Comparison of ENCODE assay signal across 31 mouse cellular contexts in the genomic region with DNA sequence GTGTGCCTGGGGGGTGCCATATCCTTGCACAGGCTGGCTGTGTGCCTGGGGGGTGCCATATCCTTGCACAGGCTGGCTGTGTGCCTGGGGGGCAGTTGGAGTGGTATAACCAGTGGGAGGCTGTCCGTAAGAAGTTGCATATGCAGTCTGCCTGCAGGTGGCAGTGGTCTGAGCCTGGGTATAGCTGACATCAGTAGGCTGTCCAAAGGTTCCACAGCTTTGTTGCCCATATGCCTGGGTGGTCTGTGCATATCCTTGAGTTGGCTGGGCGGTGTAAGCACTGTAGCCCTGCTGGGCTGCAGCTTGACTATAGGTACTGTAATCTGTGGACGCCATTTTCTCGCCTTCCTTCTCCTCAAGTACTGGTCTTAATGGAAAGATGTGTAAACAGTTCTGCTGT. TPM values are rescaled to one million over a fixed set of nuclear protein-coding genes. Genes with fewer than 3 reads are reported as not detected.
DNase-seq lines count a peak whose midpoint lies in the region; ATAC-seq and TF ChIP-seq lines count a peak whose summit lies in the region.
"Not testable (repeated sequence)": the region's sequence is repeated elsewhere in the genome, so short reads cannot be mapped to it uniquely, and the experiment has no call there.
"Had no signal": no experiment of that assay in that cellular context is flagged by ENCODE, and none has a peak within 500 bp of the region (broad histone marks: within the 10 kb centered on the region; RNA-seq: fewer than 3 reads in every experiment).

No protein-coding gene starts in this region.

- 0 out of 2 replicates have a peak, but pooled peaks have one; percentile 7 for TF ChIP-seq CTCF in heart, adult 2 months (IDR thresholded peaks at IDR 0.05)
- peak; percentile 24; the same call in 1 of the 2 replicates for TF ChIP-seq CTCF in liver, postnatal 0 days (IDR thresholded peaks at IDR 0.05; ENCODE audit: low read depth)

- not testable (repeated sequence) for H3K27ac ChIP-seq in heart, adult 2 months; liver, postnatal 0 days (ENCODE audit: low read depth)

- not testable (repeated sequence) for H3K9me3 ChIP-seq in liver, postnatal 0 days (ENCODE audit: low read length)

- WGBS in heart, adult 2 months, result 90% methylated on average over 4 of the region's 4 CpGs
- WGBS in liver, postnatal 0 days (ENCODE audit: insufficient replicate concordance), result 83% methylated on average over 4 of the region's 4 CpGs

- intact Hi-C loops in heart, adult 2 months (cut with DNase I), result not testable (repeated sequence)

- H3K9ac ChIP-seq in heart, adult 2 months (ENCODE audit: low read depth, low read length); liver, postnatal 0 days (replicated peaks): not testable (repeated sequence)

- DNase-seq in CD4-positive, CD25-positive, alpha-beta regulatory T cell, adult 2 months (ENCODE audit: low read depth, low spot score), result peak; percentile 22
- peak; percentile 74 for DNase-seq in R1 (ENCODE audit: low read depth, low spot score)
- not testable (repeated sequence) for DNase-seq in heart, adult 2 months; liver, postnatal 0 days
- peak; percentile 20 for DNase-seq in kidney, adult 9 months
- DNase-seq in splenic B cell, adult 2 months (ENCODE audit: low read depth, low spot score), result peak; percentile 43

- not testable (repeated sequence) for H3K4me3 ChIP-seq in heart, adult 2 months; liver, postnatal 0 days (ENCODE audit: low read depth, low read length)

- not testable (repeated sequence) for TF ChIP-seq POLR2A in heart, adult 2 months (IDR thresholded peaks at IDR 0.05; ENCODE audit: insufficient read depth, low read depth, low read length)

- not testable (repeated sequence) for H3K4me1 ChIP-seq in heart, adult 2 months (ENCODE audit: control insufficient read depth, insufficient read depth, low read length); liver, postnatal 0 days (ENCODE audit: insufficient read depth)

- H3K27me3 ChIP-seq in heart, adult 2 months (ENCODE audit: control insufficient read depth, insufficient read depth, low read length); liver, postnatal 0 days (ENCODE audit: insufficient read depth, low read length); splenic B cell, adult 2 months (ENCODE audit: control insufficient read depth, insufficient read depth, low read length, poor library complexity, severe bottlenecking): not testable (repeated sequence)

- H3K79me2 ChIP-seq in heart, adult 2 months (replicated peaks; ENCODE audit: control insufficient read depth, insufficient read depth, low read length), result not testable (repeated sequence)

- H3K4me2 ChIP-seq in liver, postnatal 0 days (ENCODE audit: low read depth, low read length), result not testable (repeated sequence)

- TF ChIP-seq EP300 in heart, adult 2 months (IDR thresholded peaks at IDR 0.05; ENCODE audit: insufficient read depth, low read depth, low read length); liver, postnatal 0 days (IDR thresholded peaks at IDR 0.05; ENCODE audit: low read depth): not testable (repeated sequence)

- 0 out of 2 replicates have a peak, but pooled peaks have one; percentile 29 for ATAC-seq in common myeloid progenitor, adult 5-6 weeks (replicated peaks; ENCODE audit: low read depth, poor library complexity, severe bottlenecking)
- not testable (repeated sequence) for ATAC-seq in liver, postnatal 0 days
- ATAC-seq in megakaryocyte progenitor cell, adult 5-6 weeks (replicated peaks; ENCODE audit: poor library complexity), result peak; percentile 54

- H3K36me3 ChIP-seq in heart, adult 2 months (ENCODE audit: control insufficient read depth, insufficient read depth, low read length), result not testable (repeated sequence)
- H3K36me3 ChIP-seq in liver, postnatal 0 days (replicated peaks; ENCODE audit: insufficient read depth, low read length), result peaks cover 33% of the 10 kb centered on the region
- H3K36me3 ChIP-seq in splenic B cell, adult 2 months (ENCODE audit: control insufficient read depth, insufficient read depth, low read length, poor library complexity, severe bottlenecking), result peaks cover 18% of the 10 kb centered on the region

RNA-seq across cellular contexts. Expression of a gene that starts 15.2 kb away (rescaled TPM):
- not detected in 2 replicates for total RNA-seq in common myeloid progenitor, adult 5-6 weeks (2017)
- total RNA-seq in heart, adult 2 months (2021), result not detected
- not detected in 2 replicates for polyA plus RNA-seq in heart, adult 2 months (2012; rRNA removed)
- polyA plus RNA-seq in liver, postnatal 0 days (2015; fragmentation: Nextera tagmentation; extraction: Ambion mirVana), result not detected in 2 replicates
- not detected in 2 replicates for total RNA-seq in megakaryocyte progenitor cell, adult 5-6 weeks (2015)
- total RNA-seq in megakaryocyte progenitor cell, adult 5-6 weeks (2017), result not detected in 2 replicates
- total RNA-seq: adrenal gland, postnatal 14 days; ES-E14; gastrocnemius, adult 2 months; gastrocnemius, postnatal 36 days; heart, adult 18-20 months; heart, postnatal 10 days; hematopoietic stem cell, adult 5-6 weeks; left cerebral cortex, postnatal 10 days had no signal
- polyA plus RNA-seq: brain, embryonic 14.5 days; embryonic facial prominence, embryonic 10.5 days; embryonic facial prominence, embryonic 15.5 days; forebrain, embryonic 12.5 days; heart, embryonic 12.5 days; hindbrain, embryonic 14.5 days; inflammation-experienced regulatory T-cells, adult 6 months; large intestine, adult 2 months; limb, embryonic 10.5 days; limb, embryonic 15.5 days; liver, embryonic 15.5 days; midbrain, embryonic 10.5 days; midbrain, embryonic 15.5 days; neural tube, embryonic 13.5 days; stomach, embryonic 14.5 days had no signal

RNA-seq across cellular contexts. Expression of a gene that starts 38.6 kb away (rescaled TPM):
- 20.8 and 26.9 TPM in 2 replicates for total RNA-seq in common myeloid progenitor, adult 5-6 weeks (2017)
- total RNA-seq in heart, adult 2 months (2021), result 10 to 100 TPM; 11.9 to 12.0 TPM
- 4.2 and 7.6 TPM in 2 replicates for polyA plus RNA-seq in heart, adult 2 months (2012; rRNA removed)
- polyA plus RNA-seq in liver, postnatal 0 days (2015; fragmentation: Nextera tagmentation; extraction: Ambion mirVana), result 4.7 and 5.0 TPM in 2 replicates
- total RNA-seq in megakaryocyte progenitor cell, adult 5-6 weeks (2015), result 14.5 and 17.4 TPM in 2 replicates
- 16.3 and 17.2 TPM in 2 replicates for total RNA-seq in megakaryocyte progenitor cell, adult 5-6 weeks (2017)

RNA-seq across cellular contexts. Expression of a gene that starts 45.4 kb away (rescaled TPM):
- not detected in 2 replicates for total RNA-seq in common myeloid progenitor, adult 5-6 weeks (2017)
- under 1 TPM; 0.59 to 0.63 TPM for total RNA-seq in heart, adult 2 months (2021)
- polyA plus RNA-seq in heart, adult 2 months (2012; rRNA removed), result 1.2 and 2.1 TPM in 2 replicates
- polyA plus RNA-seq in liver, postnatal 0 days (2015; fragmentation: Nextera tagmentation; extraction: Ambion mirVana), result not detected in 2 replicates
- total RNA-seq in megakaryocyte progenitor cell, adult 5-6 weeks (2015), result not detected in 2 replicates
- total RNA-seq in megakaryocyte progenitor cell, adult 5-6 weeks (2017), result not detected in 2 replicates
- total RNA-seq: ES-E14; gastrocnemius, adult 2 months; heart, postnatal 10 days; hematopoietic stem cell, adult 5-6 weeks; left cerebral cortex, postnatal 10 days had no signal
- polyA plus RNA-seq: embryonic facial prominence, embryonic 10.5 days; embryonic facial prominence, embryonic 15.5 days; forebrain, embryonic 12.5 days; heart, embryonic 12.5 days; hindbrain, embryonic 14.5 days; inflammation-experienced regulatory T-cells, adult 6 months; large intestine, adult 2 months; limb, embryonic 10.5 days; limb, embryonic 15.5 days; liver, embryonic 15.5 days; midbrain, embryonic 10.5 days; midbrain, embryonic 15.5 days; neural tube, embryonic 13.5 days had no signal
